Mouse (Mus musculus) midbrain, postnatal 0 days (tissue): ENCODE data around the gene Naa10. TPM values are rescaled to one million over a fixed set of nuclear protein-coding genes. Genes with fewer than 3 reads are reported as not detected.

Experiments
- ATAC-seq: fragments of 200-750 bp; cut with Nextera tagmentation; 2 replicates; pipeline ENCODE4 v1.8.0; 2017; ENCODE audit warnings: moderate number of reproducible peaks, mild to moderate bottlenecking, moderate TSS enrichment, moderate library complexity; ENCODE audit not compliant: low FRiP score
- DNase-seq: peaks from one replicate; pipeline ENCODE4 v3.0.0-alpha.2; 2015; ENCODE audit warnings: low spot score
- H3K27ac ChIP-seq: fragments of 300-500 bp; sonication (generic); 2 replicates; pipeline ENCODE4 v1.5.1; 2014; ENCODE audit warnings: low read depth, mild to moderate bottlenecking, low read length, mixed read lengths
- H3K27me3 ChIP-seq: fragments of 300-500 bp; sonication (generic); 2 replicates; pipeline ENCODE4 v1.6.1; 2014; ENCODE audit warnings: low read length, control low read depth, mixed read lengths; ENCODE audit not compliant: insufficient read depth
- H3K36me3 ChIP-seq: fragments of 300-500 bp; sonication (generic); 2 replicates; pipeline ENCODE4 v1.6.1; 2014; ENCODE audit warnings: low read length, control low read depth, mixed read lengths; ENCODE audit not compliant: insufficient read depth
- H3K4me1 ChIP-seq: fragments of 300-500 bp; sonication (generic); 2 replicates; pipeline ENCODE4 v1.6.1; 2014; ENCODE audit warnings: mild to moderate bottlenecking, control low read depth, antibody characterized with exemption, low read length, mixed read lengths; ENCODE audit not compliant: insufficient read depth
- H3K4me2 ChIP-seq: fragments of 300-500 bp; sonication (generic); 2 replicates; pipeline ENCODE4 v1.6.1; 2014; ENCODE audit warnings: low read depth, mild to moderate bottlenecking, low read length, mixed read lengths; ENCODE audit not compliant: poor library complexity, severe bottlenecking
- H3K4me3 ChIP-seq: fragments of 300-500 bp; sonication (generic); 2 replicates; pipeline ENCODE4 v1.5.1; 2014; ENCODE audit warnings: low read depth, mild to moderate bottlenecking, low read length, moderate library complexity
- H3K9ac ChIP-seq: fragments of 300-500 bp; sonication (generic); replicated peaks from 2 replicates; pipeline ENCODE4 v1.6.1; 2014; ENCODE audit warnings: mild to moderate bottlenecking, low read length, moderate library complexity, mixed read lengths; ENCODE audit not compliant: poor library complexity, severe bottlenecking
- H3K9me3 ChIP-seq: fragments of 300-500 bp; sonication (generic); 2 replicates; pipeline ENCODE4 v1.6.1; 2016; ENCODE audit warnings: low read length, control low read depth
- CTCF ChIP-seq: IDR thresholded peaks from 2 replicates; pipeline ENCODE4 v1.5.1; 2016; ENCODE audit warnings: antibody characterized with exemption, mild to moderate bottlenecking
- WGBS: fragments of 180-500 bp; shearing (Covaris S2); extraction: QIAGEN DNeasy Blood & Tissue Kit; methylation state at CpG from one replicate; pipeline ENCODE4 v1.1.7; 2014; 5-methylcytosine and 5-hydroxymethylcytosine counted together
- polyA plus RNA-seq: library from polyadenylated mRNA; unstranded; fragments of >200 nt; fragmentation: Nextera tagmentation; extraction: Ambion mirVana; gene quantifications from 2 replicates; pipeline ENCODE4 v1.2.1, GENCODE M21; 2015
- total RNA-seq: library from RNA; depleted of rRNA; stranded (reverse); fragments of >200 nt; gene quantifications from 2 replicates; pipeline ENCODE4 v1.2.3, GENCODE M21; 2014; rRNA removed

Naa10 gene
- total RNA-seq (47.7 and 83.0 TPM in 2 replicates), polyA plus RNA-seq (77.5 and 81.8 TPM in 2 replicates)

DNA sequence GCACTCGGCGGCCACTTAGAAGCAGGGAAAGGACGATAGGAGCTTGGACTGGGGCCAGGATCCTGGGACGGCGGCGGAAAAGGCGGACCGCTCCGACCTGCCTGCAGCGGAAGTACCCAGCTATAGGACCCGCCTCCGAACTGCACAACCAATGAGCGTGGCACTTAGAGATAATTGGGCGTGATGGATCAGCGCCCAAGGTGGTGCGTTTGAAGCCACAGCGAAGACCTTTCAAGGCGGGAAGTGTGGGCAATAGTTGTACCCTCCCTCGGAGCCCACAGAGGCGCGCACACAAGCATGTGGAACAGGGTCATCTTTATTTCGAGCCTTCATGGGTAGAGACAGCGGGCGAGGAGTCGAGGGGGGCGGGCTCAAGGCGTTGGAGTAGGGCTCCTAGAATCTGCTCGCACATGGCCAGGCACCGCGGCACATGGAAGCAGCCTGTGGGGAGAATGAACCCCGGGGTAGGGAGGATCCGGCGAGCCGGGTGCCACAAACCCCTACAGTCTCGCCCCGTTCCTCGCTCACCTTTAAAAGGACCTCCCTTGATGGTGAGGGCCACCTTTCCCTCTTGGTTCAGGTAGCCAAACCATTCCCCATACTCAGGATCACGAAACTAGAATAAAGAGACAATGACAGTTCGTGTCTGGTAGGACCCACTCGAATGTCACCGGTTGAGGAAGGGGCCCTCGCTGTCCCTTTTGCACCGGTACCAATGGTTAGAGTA, at the start of gene Naa10, which contains the start of gene Arhgap4:
Naa10 (minus strand) TSS at position 122 of the 727 bp plus-strand sequence.
Arhgap4 (minus strand) TSS at position 48 of the 727 bp plus-strand sequence.
- Histone ChIP-seq H3K4me1 (no peaks in the 10 kb centered on the region), H3K27me3 (no peaks in the 10 kb centered on the region), H3K4me3 (peak within 1 kb of the TSS; percentile 53), H3K4me2 (peak within 1 kb of the TSS; percentile 58), H3K27ac (peak within 1 kb of the TSS; percentile 71), H3K36me3 (peaks cover 5% of the 10 kb centered on the region), H3K9ac (peak within 1 kb of the TSS; percentile 59), H3K9me3 (no peaks in the 10 kb centered on the region)
- 17% methylated on average over 43 of the region's 43 CpGs for WGBS
- no peak for TF ChIP-seq CTCF
- DNase-seq (peak; percentile 95), ATAC-seq (peak; percentile 98)

- no peak for TF ChIP-seq CTCF
- ATAC-seq: no peak
- H3K9me3 ChIP-seq: no peaks in the 10 kb centered on the region
- no peak overlapping the region for H3K9ac ChIP-seq
- DNase-seq: no peak
- H3K36me3 ChIP-seq: no peaks in the 10 kb centered on the region
- no peaks in the 10 kb centered on the region for H3K4me1 ChIP-seq
- H3K4me2 ChIP-seq: no peak overlapping the region
- no peak overlapping the region for H3K4me3 ChIP-seq
- H3K27me3 ChIP-seq: no peaks in the 10 kb centered on the region
- no peak overlapping the region for H3K27ac ChIP-seq
These were observed 49.0 kb upstream of the Naa10 start for GRCm38 (mm10) chrX:73970781-73971180.

DNA sequence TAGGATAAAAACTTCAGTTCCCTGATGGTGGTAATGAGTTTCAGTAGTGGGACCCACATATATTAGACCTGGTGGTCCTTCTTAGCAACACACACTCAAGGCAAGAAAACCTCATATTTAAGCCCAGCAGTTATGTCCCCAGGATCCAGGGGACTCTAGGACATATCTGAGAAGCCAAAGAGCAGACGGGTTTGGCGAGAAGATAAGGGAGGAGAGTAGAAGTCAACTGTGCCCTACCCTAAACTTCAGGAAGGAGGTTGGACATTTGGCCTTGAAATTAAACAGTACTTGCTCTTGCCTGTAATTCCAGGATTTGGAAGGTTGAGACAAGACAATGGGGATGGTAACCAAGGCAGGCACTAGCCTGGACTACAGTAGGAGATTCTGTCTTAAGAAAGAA, 48.0 kb upstream of the Naa10 start:
- TF ChIP-seq CTCF: no peak
- no peaks in the 10 kb centered on the region for H3K27me3 ChIP-seq
- no peaks in the 10 kb centered on the region for H3K4me1 ChIP-seq
- no peaks in the 10 kb centered on the region for H3K36me3 ChIP-seq
- no peaks in the 10 kb centered on the region for H3K9me3 ChIP-seq
- H3K27ac ChIP-seq: no peak overlapping the region
- H3K4me2 ChIP-seq: no peak overlapping the region
- 94% methylated on average over 2 of the region's 2 CpGs for WGBS
- no peak for ATAC-seq
- no peak overlapping the region for H3K4me3 ChIP-seq
- no peak overlapping the region for H3K9ac ChIP-seq
- DNase-seq: no peak

DNA sequence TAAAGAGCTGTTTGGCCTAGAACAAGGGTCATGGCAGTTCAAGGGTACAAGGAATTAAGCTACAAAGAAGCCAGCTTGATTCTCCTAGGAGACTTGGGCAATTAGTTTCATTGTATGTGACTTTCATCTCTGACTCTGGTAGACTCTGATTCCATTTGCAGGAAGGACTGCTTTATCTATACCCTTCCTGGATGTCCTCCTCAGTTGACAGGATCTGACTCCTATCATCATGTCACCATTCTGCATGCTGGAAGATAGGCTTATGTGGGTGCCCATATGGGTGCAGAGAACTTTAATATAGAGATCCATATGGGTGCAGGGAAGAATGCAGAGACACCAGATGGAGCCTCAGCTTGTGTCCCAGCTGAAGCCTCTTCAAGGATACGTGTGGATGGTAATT, 47.4 kb upstream of the Naa10 start:
- 92% methylated on average over 1 of the region's 1 CpGs for WGBS

DNA sequence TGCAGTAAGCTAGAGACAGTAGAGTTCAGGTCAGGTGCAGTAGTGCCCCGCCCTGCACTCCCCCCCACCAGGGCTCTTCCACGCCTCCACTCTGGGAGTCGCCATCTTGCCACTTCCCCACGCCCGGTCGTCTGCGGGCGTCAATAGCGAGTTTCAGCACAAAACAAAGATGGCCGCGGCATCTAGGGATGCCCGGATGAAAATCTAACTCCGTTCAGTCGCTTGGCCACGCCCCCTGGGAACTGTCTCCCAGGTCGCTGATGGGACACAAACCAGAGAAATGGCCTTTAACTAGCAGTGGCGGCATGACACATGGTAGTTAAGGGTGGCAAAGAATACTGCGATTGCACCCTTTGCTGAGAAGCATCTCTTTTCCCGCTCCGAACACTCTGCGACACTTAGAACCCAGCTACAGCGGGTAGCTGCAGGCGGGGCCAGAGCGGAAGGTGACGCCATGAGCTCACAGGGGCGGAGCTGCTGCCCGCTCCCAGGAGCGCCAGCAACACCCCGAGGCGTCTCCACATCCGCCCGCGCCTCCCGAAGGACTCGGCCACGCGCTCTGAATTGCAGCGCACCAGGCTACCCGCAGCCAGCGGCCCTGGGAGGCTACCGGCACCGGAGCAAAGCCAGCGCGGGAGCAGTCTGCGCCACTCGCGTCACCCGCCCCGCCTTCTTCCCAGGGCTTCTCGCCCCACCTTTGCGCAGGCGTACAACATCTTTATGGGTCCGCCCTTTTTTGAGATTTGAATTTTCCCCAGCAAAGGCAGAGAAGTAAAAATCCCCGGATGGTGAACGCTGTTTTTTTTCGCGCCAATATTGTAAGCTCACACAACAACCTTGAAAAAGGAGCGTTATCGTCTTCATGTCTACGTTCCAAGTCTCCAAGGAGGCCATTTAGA, 45.7 kb upstream of the Naa10 start:
- no peaks in the 10 kb centered on the region for H3K36me3 ChIP-seq
- H3K4me2 ChIP-seq: peak overlapping the region; percentile 35
- H3K9ac ChIP-seq: peak overlapping the region; percentile 72
- TF ChIP-seq CTCF: 0 out of 2 replicates have a peak, but pooled peaks have one; percentile 2
- WGBS: 23% methylated on average over 54 of the region's 60 CpGs
- H3K4me3 ChIP-seq: peak overlapping the region; percentile 58
- peak overlapping the region; percentile 95 for H3K27ac ChIP-seq
- DNase-seq: peak; percentile 95
- peaks cover 3% of the 10 kb centered on the region; the same call in 1 of the 2 replicates for H3K4me1 ChIP-seq
- no peaks in the 10 kb centered on the region for H3K9me3 ChIP-seq
- peak; percentile 87 for ATAC-seq
- no peaks in the 10 kb centered on the region for H3K27me3 ChIP-seq

More for the DNA sequence above, 47.4 kb upstream of the Naa10 start:
- Histone ChIP-seq H3K27ac (no peak overlapping the region), H3K4me1 (no peaks in the 10 kb centered on the region), H3K36me3 (no peaks in the 10 kb centered on the region), H3K9ac (no peak overlapping the region), H3K4me3 (no peak overlapping the region), H3K27me3 (no peaks in the 10 kb centered on the region), H3K4me2 (no peak overlapping the region), H3K9me3 (no peaks in the 10 kb centered on the region)
- TF ChIP-seq CTCF: no peak
- DNase-seq (no peak), ATAC-seq (no peak)
